Mouse (Mus musculus) forebrain, embryonic 13.5 days (tissue): ENCODE measurements around the gene Pmpcb. TPM values are rescaled to one million over a fixed set of nuclear protein-coding genes. Genes with fewer than 3 reads are reported as not detected.

Source experiments
- ATAC-seq: fragments of 200-750 bp; cut with Nextera tagmentation; 2 replicates; pipeline ENCODE4 v1.8.0; 2017
- H3K27ac ChIP-seq: fragments of 300-500 bp; sonication (generic); 2 replicates; pipeline ENCODE4 v1.5.1; 2015; ENCODE audit warnings: inconsistent platforms, mild to moderate bottlenecking, moderate library complexity
- H3K27me3 ChIP-seq: fragments of 300-500 bp; sonication (generic); 2 replicates; pipeline ENCODE4 v1.6.1; 2015; ENCODE audit warnings: mild to moderate bottlenecking, inconsistent platforms
- H3K36me3 ChIP-seq: fragments of 300-500 bp; sonication (generic); 2 replicates; pipeline ENCODE4 v1.6.1; 2015; ENCODE audit warnings: mild to moderate bottlenecking, inconsistent platforms; ENCODE audit not compliant: poor library complexity, severe bottlenecking
- H3K4me1 ChIP-seq: fragments of 300-500 bp; sonication (generic); 2 replicates; pipeline ENCODE4 v1.6.1; 2015; ENCODE audit warnings: inconsistent platforms
- H3K4me2 ChIP-seq: fragments of 300-500 bp; sonication (generic); 2 replicates; pipeline ENCODE4 v1.6.1; 2015; ENCODE audit warnings: inconsistent platforms, mild to moderate bottlenecking, moderate library complexity
- H3K4me3 ChIP-seq: fragments of 300-500 bp; sonication (generic); 2 replicates; pipeline ENCODE4 v1.5.1; 2015; ENCODE audit warnings: mild to moderate bottlenecking, inconsistent platforms
- H3K9ac ChIP-seq: fragments of 300-500 bp; sonication (generic); 2 replicates; pipeline ENCODE4 v1.6.1; 2015; ENCODE audit warnings: mild to moderate bottlenecking, inconsistent platforms
- H3K9me3 ChIP-seq: fragments of 300-500 bp; sonication (generic); replicated peaks from 2 replicates; pipeline ENCODE4 v1.6.1; 2016; ENCODE audit warnings: inconsistent platforms
- WGBS: fragments of 180-500 bp; shearing (Covaris S2); methylation state at CpG from one replicate; pipeline ENCODE4 v1.1.7; 2015; 5-methylcytosine and 5-hydroxymethylcytosine counted together
- polyA plus RNA-seq: library from polyadenylated mRNA; unstranded; fragments of >200 nt; fragmentation: Nextera tagmentation; extraction: Ambion mirVana; gene quantifications from 2 replicates; pipeline ENCODE4 v1.2.1, GENCODE M21; 2015

The Pmpcb gene
- polyA plus RNA-seq, 1 experiment from 2014 or later: 96.4 TPM

DNA sequence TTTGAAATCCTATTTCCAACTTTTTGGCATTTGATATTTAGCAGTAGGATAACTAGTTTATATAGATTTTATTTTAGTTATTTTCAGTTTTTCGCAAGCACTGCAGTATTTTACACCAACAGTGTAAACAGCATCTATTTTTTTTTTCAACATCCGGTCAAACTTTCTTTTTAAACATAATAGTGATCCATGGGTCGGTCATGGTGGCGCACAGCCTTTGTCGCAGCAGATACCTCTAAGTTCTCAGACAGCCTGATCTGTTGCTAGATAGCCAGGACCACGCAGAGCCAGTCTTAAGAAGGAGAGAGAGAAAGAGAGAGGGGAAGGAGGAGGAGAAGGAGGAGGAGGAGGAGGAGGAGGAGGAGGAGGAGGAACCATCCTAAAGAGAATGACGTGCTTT lies 48.8 kb downstream of the Pmpcb start:
- Histone ChIP-seq H3K9ac (no peak overlapping the region), H3K27ac (no peak overlapping the region), H3K9me3 (no peaks in the 10 kb centered on the region), H3K4me3 (no peak overlapping the region), H3K4me2 (peak overlapping the region; percentile 61; the same call in 1 of the 2 replicates), H3K27me3 (no peaks in the 10 kb centered on the region), H3K4me1 (peaks cover 42% of the 10 kb centered on the region), H3K36me3 (peaks cover 26% of the 10 kb centered on the region)
- WGBS: 75% methylated on average over 6 of the region's 7 CpGs
- ATAC-seq: no peak

DNA sequence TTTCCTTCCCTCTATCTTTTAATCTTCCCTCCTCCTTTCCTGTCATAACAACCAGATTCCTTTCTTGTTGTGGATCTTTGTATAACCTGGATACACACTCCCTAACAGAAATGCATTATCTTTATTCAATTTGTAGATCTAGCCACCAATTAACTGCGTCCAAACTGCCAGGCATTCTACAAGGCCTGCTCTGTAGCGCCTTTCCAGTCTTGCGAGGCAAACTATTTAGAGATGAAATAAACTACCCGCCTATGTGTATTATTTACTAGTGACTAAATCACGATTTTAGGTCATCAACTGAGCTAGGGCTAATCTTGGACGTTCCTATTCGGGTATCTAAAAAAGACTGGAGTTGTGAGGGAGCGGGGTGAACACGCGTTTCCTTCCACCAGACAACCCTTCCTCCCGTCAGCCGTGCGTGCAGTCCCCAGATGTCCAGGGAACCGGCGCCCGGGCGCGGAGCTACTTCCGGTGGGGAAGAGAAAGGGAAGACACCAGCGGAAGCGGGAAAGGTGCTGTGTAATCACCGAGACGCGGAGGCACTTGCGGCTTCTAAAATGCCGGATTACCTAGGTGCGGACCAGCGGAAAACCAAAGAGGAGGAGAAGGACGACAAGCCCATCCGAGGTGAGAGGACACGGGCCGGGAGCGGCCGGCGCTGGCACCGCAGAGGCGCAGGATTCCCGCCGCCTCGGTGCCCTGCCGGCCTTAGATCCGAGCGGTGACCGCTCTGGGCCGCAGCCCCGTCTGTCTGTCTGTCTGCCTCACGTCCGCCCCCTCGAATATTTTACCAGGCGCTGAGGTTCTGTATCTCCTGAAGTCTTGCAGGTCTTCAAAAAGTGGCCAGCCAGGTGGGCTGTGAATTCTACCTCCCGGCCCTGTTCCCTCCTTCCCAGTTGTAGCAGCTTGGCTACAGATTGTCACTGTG lies 49.6 kb downstream of the Pmpcb start:
- Histone ChIP-seq H3K27me3 (no peaks in the 10 kb centered on the region), H3K4me2 (peak overlapping the region; percentile 61), H3K27ac (peak overlapping the region; percentile 85), H3K9me3 (no peaks in the 10 kb centered on the region), H3K9ac (peak overlapping the region; percentile 90), H3K36me3 (peaks cover 18% of the 10 kb centered on the region), H3K4me3 (peak overlapping the region; percentile 94), H3K4me1 (peaks cover 42% of the 10 kb centered on the region)
- ATAC-seq: peak; percentile 88
- 2% methylated on average over 50 of the region's 51 CpGs for WGBS

- Histone ChIP-seq H3K4me3 (peak overlapping the region; percentile 94), H3K9me3 (no peaks in the 10 kb centered on the region), H3K27me3 (no peaks in the 10 kb centered on the region), H3K27ac (peak overlapping the region; percentile 85; the same call in 1 of the 2 replicates), H3K9ac (peak overlapping the region; percentile 90), H3K4me1 (peaks cover 42% of the 10 kb centered on the region), H3K36me3 (peaks cover 17% of the 10 kb centered on the region), H3K4me2 (peak overlapping the region; percentile 61)
- WGBS: 37% methylated on average over 11 of the region's 11 CpGs
- no peak for ATAC-seq
These were observed 50.5 kb downstream of the Pmpcb start for GRCm38 (mm10) chr5:21787186-21788105.

GRCm38 (mm10) chr5:21789061-21789460 lies 52.1 kb downstream of the Pmpcb start:
- Histone ChIP-seq H3K27ac (peak overlapping the region; percentile 28; the same call in 1 of the 2 replicates), H3K4me2 (peak overlapping the region; percentile 15), H3K36me3 (peaks cover 11% of the 10 kb centered on the region), H3K4me1 (peaks cover 40% of the 10 kb centered on the region), H3K9ac (no peak overlapping the region), H3K9me3 (no peaks in the 10 kb centered on the region), H3K4me3 (no peak overlapping the region), H3K27me3 (no peaks in the 10 kb centered on the region)
- WGBS: 70% methylated on average over 5 of the region's 5 CpGs
- ATAC-seq: no peak

- Histone ChIP-seq H3K9me3 (no peaks in the 10 kb centered on the region), H3K4me1 (peaks cover 31% of the 10 kb centered on the region), H3K36me3 (peaks cover 28% of the 10 kb centered on the region), H3K27me3 (no peaks in the 10 kb centered on the region), H3K4me3 (no peak overlapping the region), H3K4me2 (no peak overlapping the region), H3K9ac (no peak overlapping the region), H3K27ac (no peak overlapping the region)
- no peak for ATAC-seq
These were observed 55.2 kb downstream of the Pmpcb start for GRCm38 (mm10) chr5:21792166-21792565.

DNA sequence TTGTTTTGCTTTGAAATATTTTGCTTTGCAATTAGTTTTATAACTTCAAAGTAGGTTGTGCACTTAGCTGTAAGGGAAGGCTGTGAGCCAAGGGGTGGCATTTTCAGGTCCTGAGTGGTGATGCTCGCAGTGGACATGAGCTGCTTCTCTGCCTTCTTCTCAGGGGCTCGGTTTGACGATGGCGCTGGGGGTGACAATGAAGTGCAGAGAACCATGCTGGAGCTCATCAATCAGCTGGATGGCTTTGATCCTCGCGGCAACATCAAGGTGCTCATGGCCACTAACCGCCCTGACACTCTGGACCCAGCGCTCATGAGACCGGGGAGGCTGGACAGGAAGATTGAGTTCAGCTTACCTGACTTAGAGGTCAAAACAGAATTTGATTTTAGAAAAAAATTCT lies 66.0 kb downstream of the Pmpcb start:
- no peaks in the 10 kb centered on the region for H3K27me3 ChIP-seq
- no peak overlapping the region for H3K4me2 ChIP-seq
- H3K9ac ChIP-seq: no peak overlapping the region
- 95% methylated on average over 9 of the region's 9 CpGs for WGBS
- H3K27ac ChIP-seq: no peak overlapping the region
- H3K36me3 ChIP-seq: peaks cover 58% of the 10 kb centered on the region
- ATAC-seq: no peak
- no peaks in the 10 kb centered on the region for H3K9me3 ChIP-seq
- no peaks in the 10 kb centered on the region for H3K4me1 ChIP-seq
- H3K4me3 ChIP-seq: no peak overlapping the region

DNA sequence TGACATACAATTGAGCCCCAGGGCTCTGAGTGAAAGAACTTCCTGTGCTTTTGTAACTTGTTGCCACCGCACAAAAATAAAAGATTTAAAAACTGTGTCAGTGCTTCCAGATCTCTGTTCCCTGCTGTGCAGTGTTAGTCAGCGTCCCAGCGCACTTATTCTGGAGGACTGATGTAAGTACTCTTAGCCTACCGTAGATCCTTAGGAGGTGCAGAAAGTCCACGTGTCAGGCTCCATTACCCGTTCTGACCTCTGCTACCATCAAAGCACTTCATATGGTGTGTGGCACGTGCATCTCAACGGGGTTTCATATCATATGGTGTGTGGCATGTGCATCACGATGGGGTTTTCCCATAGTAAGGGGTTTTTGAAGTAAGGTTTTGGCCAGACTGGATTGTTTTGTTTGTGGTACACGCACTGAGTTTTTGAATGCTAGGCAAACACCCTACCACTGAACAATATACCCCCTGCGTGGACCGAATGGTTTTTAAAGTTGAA lies 66.8 kb downstream of the Pmpcb start:
- H3K27ac ChIP-seq: no peak overlapping the region
- H3K4me3 ChIP-seq: no peak overlapping the region
- H3K9ac ChIP-seq: no peak overlapping the region
- H3K4me2 ChIP-seq: no peak overlapping the region
- no peaks in the 10 kb centered on the region for H3K4me1 ChIP-seq
- no peak for ATAC-seq
- no peaks in the 10 kb centered on the region for H3K9me3 ChIP-seq
- no peaks in the 10 kb centered on the region for H3K27me3 ChIP-seq
- WGBS: 83% methylated on average over 12 of the region's 12 CpGs
- peaks cover 52% of the 10 kb centered on the region for H3K36me3 ChIP-seq

- no peak overlapping the region for H3K27ac ChIP-seq
- no peak for ATAC-seq
- peaks cover 43% of the 10 kb centered on the region for H3K36me3 ChIP-seq
- no peaks in the 10 kb centered on the region for H3K9me3 ChIP-seq
- H3K9ac ChIP-seq: no peak overlapping the region
- 79% methylated on average over 4 of the region's 4 CpGs for WGBS
- H3K4me1 ChIP-seq: no peaks in the 10 kb centered on the region
- H3K4me2 ChIP-seq: no peak overlapping the region
- H3K27me3 ChIP-seq: no peaks in the 10 kb centered on the region
- H3K4me3 ChIP-seq: no peak overlapping the region
These were observed 67.9 kb downstream of the Pmpcb start for GRCm38 (mm10) chr5:21804837-21805236.

Other genes starting within 250 kb of the Pmpcb start
- gene Lrrc17, start 193.6 kb upstream of the Pmpcb start, polyA plus RNA-seq: 3.9 TPM in 2 replicates
- gene Fbxl13, start 91.5 kb upstream of the Pmpcb start, polyA plus RNA-seq: 0.09 and 0.29 TPM in 2 replicates
- 82.1 and 84.1 TPM in 2 replicates for gene Armc10, start 91.3 kb upstream of the Pmpcb start, polyA plus RNA-seq
- gene Napepld, start 35.7 kb upstream of the Pmpcb start, polyA plus RNA-seq: 7.1 and 7.3 TPM in 2 replicates
- gene Dnajc2, start 48.1 kb downstream of the Pmpcb start, polyA plus RNA-seq: 83.5 and 86.9 TPM in 2 replicates
- 214 and 219 TPM in 2 replicates for gene Psmc2, start 48.1 kb downstream of the Pmpcb start, polyA plus RNA-seq
- 0.05 and 0.08 TPM in 2 replicates for gene Slc26a5, start 128.5 kb downstream of the Pmpcb start, polyA plus RNA-seq